Mouse (Mus musculus) ovary, adult 10 weeks (tissue): ENCODE data around the gene Cplx2. TPM values are rescaled to one million over a fixed set of nuclear protein-coding genes. Genes with fewer than 3 reads are reported as not detected.

ENCODE experiments used
- polyA plus RNA-seq: library from polyadenylated mRNA; stranded (reverse); fragments of 350-450 nt; fragmentation: Illumina TruSeq; extraction: RNeasy Lipid Tissue Mini Kit (QIAGEN cat#74804); gene quantifications from one replicate; pipeline ENCODE4 v1.2.3, GENCODE M21; 2014

Cplx2 gene
- polyA plus RNA-seq, result 17.0 TPM

GRCm38 (mm10) chr13:54371049-54371386 is at the start of gene Cplx2:
TSS of gene Cplx2 (plus strand) at chr13:54371349.

Other genes starting within 250 kb of the Cplx2 start
- gene Hrh2, start 179.2 kb upstream of the Cplx2 start, polyA plus RNA-seq, result 0.14 TPM
- 7.2 TPM for gene Thoc3, start 97.5 kb downstream of the Cplx2 start, polyA plus RNA-seq
- gene Simc1, start 132.4 kb downstream of the Cplx2 start, polyA plus RNA-seq, result 15.9 TPM
- gene 4833439L19Rik, start 194.1 kb downstream of the Cplx2 start, polyA plus RNA-seq, result 78.5 TPM
- 2.2 TPM for gene Arl10, start 203.7 kb downstream of the Cplx2 start, polyA plus RNA-seq
- gene Nop16, start 218.7 kb downstream of the Cplx2 start, polyA plus RNA-seq, result 17.8 TPM
- 5.9 TPM for gene Higd2a, start 218.9 kb downstream of the Cplx2 start, polyA plus RNA-seq
- 5.4 TPM for gene Cltb, start 240.0 kb downstream of the Cplx2 start, polyA plus RNA-seq